Mouse (Mus musculus) forebrain, embryonic 10.5 days (tissue): Measurements from ENCODE around the gene Gm49366. TPM values are rescaled to one million over a fixed set of nuclear protein-coding genes. Genes with fewer than 3 reads are reported as not detected.
"Not testable (repeated sequence)": the region's sequence is repeated elsewhere in the genome, so short reads cannot be mapped to it uniquely, and the experiment has no call there.

Experiments used
- DNase-seq: peaks from one replicate; pipeline ENCODE4 v3.0.0-alpha.2; 2017; ENCODE audit warnings: low spot score; ENCODE audit errors: extremely low spot score
- H3K27ac ChIP-seq: fragments of 300-500 bp; sonication (generic); 2 replicates; pipeline ENCODE4 v1.5.1; 2016; ENCODE audit warnings: mild to moderate bottlenecking
- H3K27me3 ChIP-seq: fragments of 300-500 bp; sonication (generic); 2 replicates; pipeline ENCODE4 v1.6.1; 2016; ENCODE audit warnings: mild to moderate bottlenecking; ENCODE audit not compliant: poor library complexity, severe bottlenecking
- H3K36me3 ChIP-seq: fragments of 300-500 bp; sonication (generic); replicated peaks from 2 replicates; pipeline ENCODE4 v1.6.1; 2016; ENCODE audit warnings: mild to moderate bottlenecking, moderate library complexity
- H3K4me1 ChIP-seq: fragments of 300-500 bp; sonication (generic); 2 replicates; pipeline ENCODE4 v1.6.1; 2016
- H3K4me3 ChIP-seq: fragments of 300-500 bp; sonication (generic); 2 replicates; pipeline ENCODE4 v1.5.1; 2016; ENCODE audit warnings: mild to moderate bottlenecking, moderate library complexity
- H3K9me3 ChIP-seq: fragments of 300-500 bp; sonication (generic); 2 replicates; pipeline ENCODE4 v1.6.1; 2016; ENCODE audit warnings: mild to moderate bottlenecking, moderate library complexity
- WGBS: fragments of 180-500 bp; shearing (Covaris S2); methylation state at CpG from one replicate; pipeline ENCODE4 v1.1.7; 2016; 5-methylcytosine and 5-hydroxymethylcytosine counted together
- polyA plus RNA-seq: library from polyadenylated mRNA; unstranded; fragments of >200 nt; fragmentation: Nextera tagmentation; extraction: Ambion mirVana; gene quantifications from 2 replicates; pipeline ENCODE4 v1.2.1, GENCODE M21; 2016

The Gm49366 gene
- not detected in 2 replicates for polyA plus RNA-seq

DNA sequence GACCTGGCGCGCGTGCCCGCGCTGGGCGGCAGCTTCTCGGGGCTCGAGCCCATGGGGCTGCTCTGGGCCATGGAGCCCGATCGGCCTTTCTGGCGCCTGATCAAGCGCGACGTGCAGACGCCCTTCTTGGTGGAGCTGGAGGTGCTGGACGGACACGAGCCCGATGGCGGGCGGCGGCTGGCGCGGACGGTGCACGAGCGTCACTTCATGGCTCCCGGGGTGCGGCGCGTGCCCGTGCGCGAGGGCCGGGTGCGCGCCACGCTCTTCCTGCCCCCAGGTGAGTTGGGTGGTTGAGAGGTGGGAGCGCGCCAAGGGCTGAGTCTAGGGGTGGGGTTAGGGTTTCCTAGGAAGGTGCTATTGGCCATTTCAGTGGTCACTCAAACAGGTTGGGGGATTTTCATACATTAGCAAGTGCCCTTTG, at the start of gene Gm49366:
Gene Gm49366 (plus strand): TSS at position 245 of the 421 bp plus-strand sequence.
- H3K4me1 ChIP-seq, H3K36me3 ChIP-seq: not testable (repeated sequence)
- Histone ChIP-seq H3K27ac (peak within 1 kb of the TSS; percentile 58), H3K9me3 (peaks cover 16% of the 10 kb centered on the region), H3K27me3 (peaks cover 14% of the 10 kb centered on the region), H3K4me3 (peak within 1 kb of the TSS; percentile 53)
- peak; percentile 24 for DNase-seq
- 7% methylated on average over 38 of the region's 39 CpGs for WGBS

DNA sequence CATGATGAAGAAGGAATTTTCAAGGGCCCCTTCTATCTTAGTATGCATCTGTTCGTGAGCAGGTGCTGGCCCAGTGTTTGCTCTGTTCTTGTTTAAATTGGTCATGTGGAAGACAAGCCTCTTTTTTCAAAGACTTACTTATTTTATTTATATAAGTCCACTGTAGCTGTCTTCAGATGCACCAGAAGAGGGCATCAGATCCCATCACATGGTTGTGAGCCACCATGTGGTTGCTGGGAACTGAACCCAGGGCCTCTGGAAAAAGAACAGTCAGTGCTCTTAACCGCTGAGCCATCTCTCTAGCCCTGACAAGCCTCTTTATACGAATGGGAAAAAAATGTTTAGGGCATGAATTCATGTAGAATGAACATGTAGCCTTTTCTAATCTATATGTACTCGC, 49.4 kb upstream of the Gm49366 start:
- Histone ChIP-seq H3K36me3 (peaks cover 15% of the 10 kb centered on the region), H3K27me3 (no peaks in the 10 kb centered on the region), H3K27ac (no peak overlapping the region), H3K4me3 (no peak overlapping the region), H3K9me3 (peaks cover 5% of the 10 kb centered on the region), H3K4me1 (peaks cover 15% of the 10 kb centered on the region)
- 95% methylated on average over 4 of the region's 4 CpGs for WGBS
- DNase-seq = no peak

DNA sequence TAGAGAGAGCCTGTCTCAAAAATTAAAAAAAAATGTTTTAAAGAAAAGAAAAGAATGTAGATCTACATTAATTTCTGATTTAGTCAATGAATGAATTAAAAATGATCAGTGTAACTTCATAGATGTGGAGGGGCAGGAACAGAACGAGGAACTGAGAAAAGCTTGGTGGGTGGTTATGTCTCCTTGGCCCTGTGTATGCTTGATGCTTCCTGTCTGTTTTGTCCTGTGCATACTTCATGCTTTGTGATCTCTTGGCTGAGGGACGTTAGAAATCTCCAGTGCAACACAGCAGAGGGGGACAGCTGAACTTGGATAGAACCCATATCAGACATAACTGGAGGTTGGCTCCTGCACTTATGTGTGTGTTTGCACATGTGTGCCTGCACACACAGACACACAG, 41.5 kb upstream of the Gm49366 start:
- Histone ChIP-seq H3K4me1 (no peaks in the 10 kb centered on the region), H3K27ac (no peak overlapping the region), H3K9me3 (peaks cover 14% of the 10 kb centered on the region; the same call in 1 of the 2 replicates), H3K4me3 (no peak overlapping the region), H3K36me3 (peaks cover 18% of the 10 kb centered on the region), H3K27me3 (no peaks in the 10 kb centered on the region)
- WGBS = 80% methylated on average over 2 of the region's 2 CpGs
- no peak for DNase-seq

DNA sequence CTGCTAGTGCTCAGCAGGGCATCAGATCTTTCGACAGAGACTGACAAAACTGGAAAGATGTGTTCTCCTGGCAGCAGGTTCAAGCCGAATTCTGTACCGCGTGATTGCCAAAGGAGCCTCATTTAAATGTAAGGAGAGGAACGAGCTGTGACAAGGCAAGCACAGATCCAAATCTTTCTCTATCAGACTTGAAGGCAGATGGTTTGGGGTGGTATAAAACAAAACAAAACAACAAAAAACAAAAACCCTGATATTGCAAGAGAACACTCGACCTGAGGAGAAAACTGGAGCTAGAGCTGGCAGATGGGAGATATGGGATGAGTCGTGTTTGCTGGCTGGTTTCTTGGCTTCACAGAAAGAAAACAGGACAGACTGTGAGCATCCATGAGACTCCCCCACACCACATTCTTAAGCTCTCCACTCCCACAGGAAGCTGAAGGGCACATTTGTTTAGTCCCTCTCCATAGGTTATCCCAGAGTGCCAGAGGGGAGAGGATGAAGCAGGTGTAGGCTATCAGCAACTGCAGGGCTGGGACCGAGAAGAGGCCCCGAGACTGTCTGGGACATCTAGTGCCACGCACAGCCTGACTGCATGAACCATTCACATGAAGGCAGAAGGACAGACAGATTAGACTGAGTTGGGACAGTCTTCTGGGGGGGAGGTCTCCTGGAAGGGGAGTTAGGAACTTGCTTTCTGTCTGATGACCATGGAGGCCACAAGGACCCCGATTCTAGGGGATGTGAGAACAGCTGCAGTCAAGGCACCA, 40.2 kb upstream of the Gm49366 start:
- Histone ChIP-seq H3K36me3 (peaks cover 9% of the 10 kb centered on the region; the same call in 1 of the 2 replicates), H3K9me3 (peaks cover 14% of the 10 kb centered on the region; the same call in 1 of the 2 replicates), H3K27me3 (no peaks in the 10 kb centered on the region), H3K4me1 (no peaks in the 10 kb centered on the region), H3K27ac (no peak overlapping the region), H3K4me3 (no peak overlapping the region)
- 74% methylated on average over 11 of the region's 11 CpGs for WGBS
- DNase-seq = no peak

DNA sequence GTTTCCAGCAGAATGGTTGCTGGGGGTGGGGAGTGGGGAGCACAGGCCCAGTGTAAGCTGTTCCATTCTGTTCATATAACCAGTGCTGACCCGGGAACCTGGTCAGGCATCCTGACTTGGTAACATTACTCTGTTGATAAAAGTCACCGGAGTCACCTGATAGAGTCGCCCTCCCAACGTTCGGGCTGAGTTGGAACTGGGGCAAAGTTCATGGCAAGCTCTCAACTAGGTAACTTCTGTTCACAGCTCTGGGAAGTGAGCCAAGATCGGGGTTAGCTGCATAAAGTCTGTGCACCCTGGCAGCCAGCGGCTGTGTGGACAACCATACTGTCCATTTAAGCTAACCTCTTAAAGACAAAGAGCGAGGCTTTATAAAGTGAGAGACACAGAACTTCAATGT, 39.5 kb upstream of the Gm49366 start:
- H3K4me3 ChIP-seq, H3K4me1 ChIP-seq, DNase-seq, H3K36me3 ChIP-seq, H3K27ac ChIP-seq, H3K27me3 ChIP-seq: not testable (repeated sequence)
- H3K9me3 ChIP-seq = peaks cover 14% of the 10 kb centered on the region; the same call in 1 of the 2 replicates
- WGBS = 88% methylated on average over 8 of the region's 8 CpGs

DNA sequence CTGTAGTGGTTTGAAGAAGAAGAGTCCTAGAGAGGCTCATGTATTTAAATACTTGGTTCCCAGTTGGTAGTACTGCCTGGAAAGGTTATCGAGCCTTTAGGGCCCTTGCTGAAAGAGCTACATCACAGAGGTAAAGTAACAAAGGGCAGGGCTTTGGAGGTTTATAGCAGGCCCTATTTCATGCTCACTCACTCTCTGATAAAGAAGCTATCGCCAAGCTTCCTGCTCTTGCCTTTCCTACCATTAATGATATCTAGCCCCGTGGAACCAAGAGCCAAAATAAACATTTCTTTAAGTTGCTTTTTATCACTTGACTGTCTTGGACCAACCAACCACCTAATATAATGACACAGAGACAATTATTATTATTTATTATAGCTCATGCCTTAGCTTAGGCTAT, 38.3 kb upstream of the Gm49366 start:
- no peaks in the 10 kb centered on the region for H3K27me3 ChIP-seq
- no peak for DNase-seq
- WGBS = 92% methylated on average over 3 of the region's 3 CpGs
- H3K9me3 ChIP-seq = peaks cover 11% of the 10 kb centered on the region; the same call in 1 of the 2 replicates
- no peaks in the 10 kb centered on the region for H3K36me3 ChIP-seq
- no peak overlapping the region for H3K4me3 ChIP-seq
- H3K27ac ChIP-seq = no peak overlapping the region
- H3K4me1 ChIP-seq = no peaks in the 10 kb centered on the region

DNA sequence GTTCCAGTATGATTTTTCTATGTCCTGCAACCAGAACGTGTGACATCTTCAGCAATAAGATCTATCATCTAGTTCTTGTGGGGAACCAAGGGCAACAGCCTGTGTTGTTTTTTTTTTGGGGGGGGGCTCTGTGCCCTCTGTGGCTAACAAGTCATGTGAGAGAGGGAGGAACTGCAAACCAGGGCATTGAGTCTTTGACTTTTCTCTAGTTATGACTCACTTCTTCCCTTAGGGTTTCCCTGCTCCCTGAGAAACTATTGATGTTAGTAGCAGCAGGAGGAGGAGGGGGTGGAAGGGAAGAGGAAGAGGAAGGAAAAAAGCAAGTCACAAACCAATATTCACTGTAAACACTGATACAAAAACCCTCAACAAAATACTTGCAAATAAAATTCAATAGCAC, 34.9 kb upstream of the Gm49366 start:
- H3K27me3 ChIP-seq = peaks cover 4% of the 10 kb centered on the region; the same call in 1 of the 2 replicates
- 85% methylated on average over 1 of the region's 1 CpGs for WGBS
- no peak overlapping the region for H3K27ac ChIP-seq
- H3K4me3 ChIP-seq = no peak overlapping the region
- DNase-seq = no peak
- peaks cover 6% of the 10 kb centered on the region; the same call in 1 of the 2 replicates for H3K9me3 ChIP-seq
- peaks cover 7% of the 10 kb centered on the region for H3K4me1 ChIP-seq
- H3K36me3 ChIP-seq = no peaks in the 10 kb centered on the region

DNA sequence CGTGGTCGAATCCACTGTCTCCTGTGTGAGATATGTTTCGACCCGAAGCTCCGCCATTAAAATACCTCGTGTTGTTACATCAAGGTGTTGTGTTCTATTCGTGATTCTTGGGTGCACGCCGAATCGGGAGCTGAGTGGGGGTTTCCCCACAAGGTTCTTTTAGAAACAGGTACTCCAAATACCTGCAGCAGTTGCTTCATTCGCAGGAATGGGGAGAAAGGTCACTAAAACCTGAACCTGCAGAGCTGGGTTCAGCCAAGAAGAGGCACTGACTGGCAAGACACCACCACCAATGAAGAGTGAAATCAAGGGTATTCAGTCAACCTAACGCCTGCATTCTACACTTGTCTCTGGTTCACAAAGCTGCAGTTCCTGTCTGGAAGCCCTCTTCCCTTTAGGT, 30.5 kb upstream of the Gm49366 start:
- H3K4me1 ChIP-seq = peaks cover 42% of the 10 kb centered on the region
- H3K4me3 ChIP-seq = no peak overlapping the region
- WGBS = 90% methylated on average over 12 of the region's 12 CpGs
- H3K9me3 ChIP-seq = no peaks in the 10 kb centered on the region
- peaks cover 12% of the 10 kb centered on the region; the same call in 1 of the 2 replicates for H3K27me3 ChIP-seq
- DNase-seq = no peak
- H3K36me3 ChIP-seq = no peaks in the 10 kb centered on the region
- H3K27ac ChIP-seq = peak overlapping the region; percentile 84; the same call in 1 of the 2 replicates

DNA sequence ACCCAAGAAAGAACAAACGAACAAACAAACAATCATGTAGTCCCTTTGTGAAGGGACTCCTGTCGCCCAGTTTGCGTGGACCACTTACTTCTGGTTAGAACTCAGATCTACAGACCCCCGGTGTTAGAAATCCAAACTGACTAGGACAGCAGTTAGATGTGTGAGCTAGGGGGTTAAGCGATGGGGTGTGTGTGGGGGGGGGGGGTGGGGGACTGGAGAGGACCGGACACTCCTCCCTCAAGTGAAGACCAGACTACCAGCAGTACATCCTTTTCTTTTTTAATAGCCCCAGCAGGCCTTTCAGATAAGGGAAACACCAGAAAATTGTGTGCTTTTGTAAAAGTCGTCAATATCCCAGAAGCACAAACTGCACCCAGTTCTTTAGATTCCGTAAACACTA, 30.0 kb upstream of the Gm49366 start:
- peaks cover 12% of the 10 kb centered on the region; the same call in 1 of the 2 replicates for H3K27me3 ChIP-seq
- peaks cover 42% of the 10 kb centered on the region for H3K4me1 ChIP-seq
- peak overlapping the region; percentile 54 for H3K4me3 ChIP-seq
- H3K27ac ChIP-seq = peak overlapping the region; percentile 84
- WGBS = 70% methylated on average over 8 of the region's 8 CpGs
- no peaks in the 10 kb centered on the region for H3K9me3 ChIP-seq
- no peaks in the 10 kb centered on the region for H3K36me3 ChIP-seq
- no peak for DNase-seq

DNA sequence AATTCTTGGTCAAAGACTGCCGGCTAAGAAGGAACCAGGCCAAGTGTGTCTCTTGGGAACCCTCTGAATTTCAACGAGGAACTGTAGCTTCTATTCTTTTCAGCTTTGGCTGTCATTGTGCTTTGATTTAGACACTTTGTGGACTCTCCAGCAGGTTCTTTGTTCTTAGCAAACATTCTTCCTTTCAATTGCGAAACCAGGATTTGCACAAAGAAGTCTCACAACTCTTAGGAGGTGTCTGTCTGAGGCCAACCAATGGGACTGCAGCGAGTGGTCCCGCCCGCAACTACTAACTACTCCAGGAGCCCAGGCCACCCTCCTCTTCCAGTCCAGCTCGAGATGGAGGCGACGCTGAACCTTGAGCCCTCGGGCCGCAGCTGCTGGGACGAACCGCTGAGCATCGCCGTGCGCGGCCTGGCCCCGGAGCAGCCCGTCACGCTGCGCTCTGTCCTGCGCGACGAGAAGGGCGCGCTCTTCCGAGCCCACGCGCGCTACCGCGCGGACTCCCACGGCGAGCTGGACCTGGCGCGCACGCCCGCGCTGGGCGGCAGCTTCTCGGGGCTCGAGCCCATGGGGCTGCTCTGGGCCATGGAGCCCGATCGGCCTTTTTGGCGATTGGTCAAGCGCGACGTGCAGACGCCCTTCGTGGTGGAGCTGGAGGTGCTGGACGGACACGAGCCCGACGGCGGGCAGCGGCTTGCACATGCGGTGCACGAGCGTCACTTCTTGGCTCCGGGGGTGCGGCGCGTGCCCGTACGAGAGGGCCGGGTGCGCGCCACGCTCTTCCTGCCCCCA, 29.4 kb upstream of the Gm49366 start, which contains the start of gene Acot1:
Gene Acot1 (plus strand): TSS at position 320 of the 795 bp plus-strand sequence.
- WGBS = 2% methylated on average over 55 of the region's 70 CpGs
- peaks cover 42% of the 10 kb centered on the region for H3K4me1 ChIP-seq
- not testable (repeated sequence) for H3K9me3 ChIP-seq, H3K36me3 ChIP-seq
- peaks cover 12% of the 10 kb centered on the region; the same call in 1 of the 2 replicates for H3K27me3 ChIP-seq
- peak within 1 kb of the TSS; percentile 84 for H3K27ac ChIP-seq
- H3K4me3 ChIP-seq = peak within 1 kb of the TSS; percentile 54
- peak; percentile 72 for DNase-seq

DNA sequence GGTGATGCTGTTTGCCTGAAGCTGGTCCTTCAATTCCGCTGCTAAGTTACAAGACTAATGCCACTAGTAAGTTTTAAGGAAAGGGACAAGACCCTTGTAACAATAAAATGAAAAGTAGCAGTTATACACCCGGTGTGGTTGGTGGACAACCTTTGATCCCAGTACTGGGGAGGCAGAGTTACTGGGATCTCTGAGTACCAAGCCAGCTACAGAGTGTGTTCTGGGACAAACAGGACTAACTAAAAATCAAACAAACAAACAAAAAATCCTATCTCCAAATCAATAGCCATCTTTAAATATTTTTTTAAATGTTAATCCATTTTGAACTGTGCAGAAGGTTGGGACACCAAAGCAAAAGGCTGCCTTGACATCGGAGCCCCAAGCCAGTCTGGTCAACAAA, 28.5 kb upstream of the Gm49366 start:
- no peak for DNase-seq

DNA sequence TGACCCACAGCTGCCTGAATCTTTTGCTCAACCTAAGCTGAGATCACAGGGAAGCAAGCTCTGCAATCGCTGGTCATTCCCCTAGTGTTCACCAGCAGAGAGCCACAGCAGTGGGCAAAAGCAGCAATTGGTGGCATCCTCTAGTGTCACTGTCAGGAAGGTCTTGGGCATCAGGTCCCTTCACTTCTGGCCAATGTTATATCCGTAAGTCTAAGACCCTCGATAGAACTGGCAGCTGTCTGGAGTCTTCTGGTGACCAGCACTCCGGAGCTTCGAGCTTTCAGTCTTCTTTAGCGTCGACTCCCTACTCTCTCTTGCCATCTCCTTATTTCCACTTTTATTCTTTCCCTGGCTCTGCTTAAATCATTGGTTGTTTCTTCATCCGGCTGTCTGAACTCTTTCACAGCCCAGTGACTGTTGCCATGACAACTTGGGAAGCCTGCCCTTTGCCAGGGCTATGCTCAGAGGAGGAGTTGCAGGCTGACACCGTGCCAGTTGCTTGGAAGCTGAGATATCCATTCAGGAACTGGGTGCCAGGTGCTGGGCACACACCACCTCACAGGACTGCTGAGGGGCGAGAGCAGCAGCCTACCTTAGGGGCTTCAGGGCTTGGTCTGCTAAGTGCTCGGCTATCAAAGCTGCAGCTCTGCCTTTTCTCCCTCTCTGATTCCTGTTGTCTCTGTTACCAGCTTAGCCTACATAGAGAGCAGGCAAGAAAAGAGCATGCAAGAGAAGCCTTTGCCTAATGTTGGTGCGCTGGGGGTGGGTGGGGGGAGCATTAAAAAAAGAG, 27.3 kb upstream of the Gm49366 start:
- peak overlapping the region; percentile 3; the same call in 1 of the 2 replicates for H3K27ac ChIP-seq
- peaks cover 49% of the 10 kb centered on the region for H3K4me1 ChIP-seq

More for the DNA sequence above, 28.5 kb upstream of the Gm49366 start:
- WGBS = 84% methylated on average over 3 of the region's 3 CpGs
- Histone ChIP-seq H3K27me3 (peaks cover 12% of the 10 kb centered on the region; the same call in 1 of the 2 replicates), H3K36me3 (peaks cover 8% of the 10 kb centered on the region), H3K9me3 (no peaks in the 10 kb centered on the region), H3K4me3 (peak overlapping the region; percentile 54), H3K4me1 (peaks cover 42% of the 10 kb centered on the region), H3K27ac (0 out of 2 replicates have a peak overlapping the region, but pooled peaks have one; percentile 84)

More for the DNA sequence above, 27.3 kb upstream of the Gm49366 start:
- H3K27me3 ChIP-seq = peaks cover 12% of the 10 kb centered on the region; the same call in 1 of the 2 replicates
- H3K36me3 ChIP-seq = peaks cover 15% of the 10 kb centered on the region
- H3K9me3 ChIP-seq = no peaks in the 10 kb centered on the region
- peak; percentile 45 for DNase-seq
- peak overlapping the region; percentile 29; the same call in 1 of the 2 replicates for H3K4me3 ChIP-seq
- WGBS = 47% methylated on average over 12 of the region's 12 CpGs
